Mouse (Mus musculus) kidney, postnatal 4 days (tissue): ENCODE results near the gene Ercc6l.
"Not testable (repeated sequence)": the region's sequence is repeated elsewhere in the genome, so short reads cannot be mapped to it uniquely, and the experiment has no call there.

ENCODE experiments used
- DNase-seq, 2 experiments: peaks; one replicate each; pipeline ENCODE4 v3.0.0; 2021; ENCODE audit warnings: mixed read lengths in 2 of 2

Ercc6l gene

DNA sequence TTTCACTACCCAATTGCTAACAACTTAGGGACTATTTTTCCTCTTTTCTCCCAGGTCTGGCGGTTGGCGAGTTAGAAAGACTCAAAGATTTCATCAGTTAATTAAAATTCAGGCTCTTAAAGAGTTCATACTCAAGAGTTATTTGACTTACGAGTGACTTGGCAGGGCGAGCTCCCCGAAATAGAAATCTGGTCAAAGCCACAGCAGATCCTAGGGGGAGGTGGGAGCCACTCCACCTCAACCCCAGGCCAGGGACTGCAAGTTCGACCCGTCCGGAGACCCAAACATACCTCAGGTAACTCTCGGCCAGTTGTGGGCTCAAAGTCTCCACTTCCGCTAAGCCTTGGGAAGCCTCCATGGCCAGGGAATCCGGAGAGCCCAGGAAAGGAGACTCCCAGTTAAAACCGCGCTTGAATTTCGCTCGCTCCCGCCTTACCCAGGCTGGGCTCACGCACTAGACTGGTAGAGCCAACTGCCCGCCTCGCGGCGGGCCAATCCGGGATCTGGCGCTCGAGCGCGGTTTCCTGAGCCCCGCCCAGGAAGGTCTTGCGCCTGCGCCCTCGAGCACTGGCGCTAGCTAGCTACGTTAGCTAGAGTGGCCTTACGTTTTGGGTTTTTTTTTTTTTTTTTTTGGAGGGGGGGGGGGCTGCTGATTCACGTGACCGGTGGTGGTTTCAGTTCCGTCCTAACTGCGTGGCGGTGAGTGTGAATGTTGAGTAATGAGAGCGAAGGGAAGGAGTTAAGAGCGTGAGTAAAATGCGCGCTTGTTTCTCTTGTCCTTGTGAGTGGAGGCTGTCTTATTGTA lies at the start of gene Ercc6l:
TSS of gene Ercc6l (minus strand) at position 474 of the 805 bp plus-strand sequence.
- peak; percentile 93 to 95 for DNase-seq

DNA sequence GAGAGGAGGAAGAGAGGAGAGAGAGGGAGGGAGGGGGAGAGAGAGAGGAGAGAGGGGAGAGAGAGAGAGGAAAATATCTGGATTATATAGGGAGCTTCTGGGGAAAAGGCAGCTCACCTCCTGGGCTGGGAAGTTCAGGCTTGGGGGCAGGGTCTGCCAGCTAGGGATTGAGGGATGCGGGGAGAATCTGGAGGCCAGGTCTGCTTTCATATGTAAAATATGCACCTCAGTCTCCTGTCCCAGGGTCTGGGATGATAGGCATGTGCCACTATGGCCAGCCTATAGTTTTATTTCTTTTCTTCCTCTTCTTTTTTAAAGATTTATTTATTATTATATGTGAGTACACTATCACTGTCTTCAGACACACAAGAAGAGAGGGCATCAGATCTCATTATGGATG lies 33.9 kb upstream of the Ercc6l start:
- DNase-seq = no peak

DNA sequence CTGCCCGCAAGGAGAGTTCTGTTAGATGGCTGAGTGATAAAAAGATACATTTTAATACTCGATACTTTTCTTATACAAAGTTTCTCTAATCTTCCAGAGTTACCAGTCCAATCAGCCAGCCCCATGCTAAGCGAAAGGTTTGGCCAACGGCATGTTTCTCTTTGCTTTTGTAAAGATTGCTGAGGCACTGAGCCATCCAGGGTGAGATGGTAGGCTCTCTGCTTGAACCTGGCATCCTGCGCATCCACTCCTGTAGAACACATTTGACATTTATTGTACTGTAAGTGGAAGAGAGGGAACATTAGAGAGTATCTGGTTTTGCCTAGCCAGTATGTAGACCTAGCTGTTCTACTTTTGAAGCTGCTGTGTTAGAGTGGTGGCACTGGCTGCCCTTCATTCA lies 32.7 kb upstream of the Ercc6l start:
- no peak for DNase-seq

DNA sequence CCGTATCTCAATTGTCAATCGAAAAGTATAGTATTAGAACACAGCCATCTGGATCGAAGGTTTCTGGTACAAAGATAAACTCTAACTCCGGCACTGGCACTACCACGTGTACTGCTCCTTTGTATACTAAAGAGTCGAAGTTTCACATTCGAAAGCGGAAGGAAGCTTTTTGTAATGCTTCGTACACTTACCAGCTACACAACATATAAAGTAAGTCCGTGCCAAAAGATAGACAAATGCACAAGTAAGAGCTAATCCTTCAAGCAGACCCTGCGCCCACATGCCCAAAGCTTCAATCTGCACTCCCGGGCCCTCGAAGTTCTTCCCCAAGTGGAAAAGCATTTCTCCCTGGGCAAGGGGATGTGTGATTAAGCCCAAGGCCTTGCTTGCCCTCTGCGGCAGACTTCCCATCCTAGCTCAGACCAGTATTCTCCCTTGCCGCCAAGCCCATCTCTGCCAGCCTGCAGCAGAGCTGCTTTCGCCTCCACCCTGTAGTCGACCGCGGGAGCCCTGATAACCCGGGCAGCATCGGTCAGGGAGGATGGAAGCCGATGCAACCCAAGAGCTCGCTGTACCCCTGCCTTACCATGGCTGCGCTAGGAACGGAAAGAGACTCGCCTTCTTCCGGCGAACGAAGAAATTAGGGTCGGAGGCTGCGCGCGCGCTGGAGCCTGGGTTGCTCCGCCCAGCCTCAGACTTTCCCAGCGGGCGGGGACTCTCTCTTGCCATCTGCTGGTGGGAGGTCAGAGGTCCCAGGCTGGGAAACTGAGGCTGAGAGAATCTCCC lies 32.0 kb upstream of the Ercc6l start, which contains the start of gene Rps4x:
TSS of gene Rps4x (minus strand) at position 683 of the 786 bp plus-strand sequence.
- DNase-seq = peak; percentile 84 to 91

DNA sequence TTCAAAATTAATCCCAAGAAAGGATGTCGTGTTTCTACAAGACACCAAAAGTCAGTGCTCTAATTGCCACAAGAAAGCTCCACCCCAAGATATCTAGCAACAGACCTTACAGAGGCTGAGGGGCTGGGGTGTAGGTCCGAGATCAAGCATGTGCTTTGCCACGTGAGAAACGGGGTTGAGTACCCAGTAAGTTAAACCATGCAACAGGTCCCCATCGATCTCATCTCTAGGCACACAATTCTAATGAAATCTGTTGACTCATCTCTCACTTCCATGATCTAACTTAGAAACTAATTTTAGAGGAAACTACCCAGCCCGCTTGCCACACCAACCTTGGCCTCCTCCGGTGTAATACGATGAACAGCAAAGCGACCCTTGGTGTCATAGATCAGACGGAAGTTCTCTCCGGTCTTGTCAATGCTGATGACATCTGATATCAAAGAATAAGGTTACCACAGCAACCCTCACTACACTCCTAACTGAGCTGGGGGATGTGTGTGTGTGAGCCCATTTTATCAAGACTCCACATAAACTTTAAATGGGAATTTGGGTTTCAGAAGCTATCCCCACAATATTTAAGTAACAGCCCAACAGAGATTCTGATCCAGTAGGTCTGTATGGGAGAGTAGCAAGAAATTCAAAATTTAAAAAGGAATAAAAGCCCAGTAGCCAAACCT lies 30.3 kb upstream of the Ercc6l start:
- no peak for DNase-seq

DNA sequence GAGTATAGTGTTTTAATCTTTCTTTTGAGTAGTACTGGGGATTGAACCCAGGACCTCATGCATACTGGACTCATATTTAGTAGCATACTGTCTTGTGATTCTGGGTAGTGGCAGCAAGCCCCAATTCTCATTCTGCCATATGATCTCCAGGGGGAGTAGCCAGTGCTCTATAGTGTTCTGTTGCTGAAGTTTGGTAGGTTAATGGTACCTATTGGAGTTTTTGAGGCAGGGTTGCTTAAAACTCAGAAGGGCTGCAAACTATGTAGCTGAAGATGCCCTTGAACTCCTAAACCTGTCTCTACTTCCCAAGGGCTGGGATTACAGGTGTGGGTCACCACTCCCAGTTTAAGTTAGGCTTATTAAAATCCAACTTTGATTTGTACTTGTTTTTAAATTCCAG lies 25.7 kb upstream of the Ercc6l start:
- no peak for DNase-seq

DNA sequence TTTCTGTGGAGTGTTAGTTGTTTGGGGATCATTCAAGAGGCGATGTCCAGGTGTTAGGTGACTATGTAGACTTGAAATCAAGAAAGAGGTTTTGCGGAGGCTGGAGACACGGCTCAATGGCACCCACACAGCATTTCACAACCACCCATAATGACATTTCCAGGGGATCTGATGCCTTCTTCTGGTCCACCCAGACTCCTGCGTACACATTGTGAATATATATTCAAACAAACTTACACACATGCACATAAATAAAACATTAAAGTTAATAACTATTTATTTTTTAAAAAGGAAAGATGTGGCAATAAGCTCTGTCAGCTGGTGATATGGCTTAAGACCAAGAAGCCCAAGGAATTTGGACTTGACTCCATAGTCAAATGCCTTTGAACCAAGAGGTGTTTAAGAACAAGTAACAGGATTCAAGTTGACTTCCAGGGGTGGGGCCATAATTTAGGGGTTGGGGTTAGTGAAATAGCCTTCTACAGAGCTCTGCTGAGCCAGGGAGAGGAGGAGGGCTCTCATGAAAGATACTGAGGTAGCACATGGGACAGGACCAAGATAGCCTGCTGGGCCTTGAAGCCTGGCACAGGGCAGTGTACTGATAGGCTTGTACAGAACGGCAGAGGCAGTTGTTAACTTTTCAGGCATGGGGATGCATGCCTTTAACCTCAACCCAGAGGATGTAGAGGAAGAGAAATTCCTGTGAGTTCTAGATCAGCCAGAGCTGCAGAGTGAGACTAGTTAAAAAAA lies 18.8 kb upstream of the Ercc6l start:
- no peak for DNase-seq

DNA sequence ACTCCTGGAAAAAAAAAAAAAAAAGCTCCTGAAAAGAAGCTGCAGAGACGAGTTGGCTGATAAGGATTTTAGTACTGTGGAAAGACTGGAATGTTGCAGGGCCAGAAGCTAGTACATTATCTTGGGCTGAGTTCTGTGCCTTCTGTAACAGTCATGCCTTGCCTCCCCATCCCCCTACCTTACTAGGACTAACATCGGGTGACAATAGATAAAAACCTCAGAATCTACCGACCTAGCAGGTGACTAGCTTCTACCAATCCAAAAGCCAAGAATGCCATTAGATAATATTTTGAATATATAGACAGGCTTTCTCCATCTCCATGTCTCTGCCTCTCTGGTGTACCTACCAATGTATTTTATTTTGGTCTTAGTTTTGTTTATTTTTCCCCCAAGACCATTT lies 14.0 kb upstream of the Ercc6l start:
- no peak for DNase-seq

DNA sequence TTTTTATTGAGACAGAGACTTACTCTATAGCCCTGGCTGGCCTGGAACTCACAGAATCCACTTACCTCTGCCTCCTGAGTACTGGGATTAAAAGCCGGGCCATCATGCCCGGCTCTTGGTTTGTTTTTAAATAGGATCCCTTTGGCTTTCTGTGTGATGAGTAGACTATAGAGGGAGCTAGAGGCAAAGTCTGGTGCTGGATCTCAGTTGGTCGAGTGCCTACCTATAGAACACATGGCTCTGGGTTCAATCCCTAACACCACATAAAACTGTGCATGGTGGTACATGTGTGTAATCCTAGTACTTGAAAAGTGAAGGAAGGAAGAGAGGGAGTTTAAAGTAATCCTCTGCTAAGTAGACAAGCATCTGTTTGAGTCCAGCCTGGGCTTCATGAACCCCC lies 13.2 kb upstream of the Ercc6l start:
- no peak for DNase-seq

DNA sequence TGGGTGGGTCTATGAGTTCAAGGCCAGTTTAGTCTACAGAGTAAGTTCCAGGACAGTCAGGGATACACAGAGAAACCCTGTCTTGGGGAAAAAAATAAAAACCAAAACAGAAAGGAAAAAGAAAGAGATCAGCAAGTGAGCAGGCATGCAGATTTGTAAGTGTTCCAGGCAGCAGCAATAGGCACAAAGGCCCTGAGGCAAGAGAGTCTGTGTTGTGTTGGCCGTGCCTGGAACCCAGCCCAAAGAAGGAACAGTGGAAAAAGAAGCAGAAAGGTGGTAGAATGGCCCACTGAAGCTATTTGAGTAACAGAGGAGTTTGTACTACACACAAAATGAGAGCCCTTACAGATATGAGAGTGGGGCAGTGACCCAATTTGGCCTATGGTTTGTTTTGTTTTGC lies 12.8 kb upstream of the Ercc6l start:
- DNase-seq = no peak

DNA sequence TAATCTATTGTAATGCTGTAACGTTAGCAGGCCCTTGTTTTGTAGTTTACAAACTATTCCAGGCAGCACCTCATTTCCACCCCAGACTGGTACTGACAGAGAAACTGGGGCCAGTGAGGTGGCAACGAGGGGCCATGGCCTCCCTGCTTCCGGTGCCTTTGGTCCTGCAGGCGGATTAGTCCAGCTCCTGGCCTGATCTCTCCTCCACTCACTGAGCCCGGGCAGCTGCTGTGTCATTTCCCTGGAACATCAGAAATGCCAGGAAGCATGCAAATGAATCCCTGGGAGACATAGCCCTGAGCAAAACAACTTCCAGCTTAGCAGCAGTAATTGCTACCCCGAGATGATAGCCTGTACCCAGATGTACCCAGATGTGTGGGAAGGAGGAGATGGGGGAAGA lies 10.1 kb upstream of the Ercc6l start:
- peak in 1 of 2 experiments; percentile 37 for DNase-seq

DNA sequence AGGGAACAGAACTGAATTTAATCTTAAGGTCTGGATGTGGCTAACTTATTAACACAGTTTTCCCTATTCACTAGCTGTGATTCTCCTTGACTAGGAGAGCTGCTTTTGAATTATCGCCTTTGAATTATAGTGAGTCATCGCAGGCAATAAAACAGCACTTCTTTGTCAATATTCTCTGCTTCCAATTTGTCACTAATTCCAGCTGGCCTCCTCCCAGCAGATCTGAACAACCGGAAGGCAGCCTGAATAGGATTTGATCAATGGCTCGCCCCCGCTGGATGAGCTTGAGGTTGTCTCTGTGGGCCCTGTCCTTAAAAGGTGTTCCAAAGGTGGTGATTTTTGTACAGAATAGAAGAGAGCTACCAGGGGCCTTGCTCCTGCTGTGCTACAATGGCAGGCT lies 9.6 kb upstream of the Ercc6l start:
- no peak for DNase-seq

DNA sequence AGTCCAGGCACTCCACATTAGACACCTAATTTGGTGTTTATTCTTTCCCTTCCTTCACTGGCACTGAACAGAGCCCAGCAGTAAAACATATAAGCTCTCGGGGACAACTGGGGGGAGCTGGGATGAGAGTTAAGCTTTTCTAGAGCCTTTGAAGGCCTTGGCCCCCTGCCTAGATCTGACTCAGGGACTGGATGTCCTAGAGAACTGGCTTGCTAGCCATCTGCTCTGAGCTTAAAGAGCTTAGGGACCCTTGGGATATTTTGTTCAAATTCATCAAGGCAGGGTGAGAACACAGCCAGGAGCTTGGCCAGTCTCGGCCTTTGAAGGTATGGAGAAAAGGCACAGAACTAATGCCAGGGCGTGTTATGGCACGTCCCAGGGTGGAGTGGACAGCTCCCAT lies 6.6 kb upstream of the Ercc6l start:
- no peak for DNase-seq

DNA sequence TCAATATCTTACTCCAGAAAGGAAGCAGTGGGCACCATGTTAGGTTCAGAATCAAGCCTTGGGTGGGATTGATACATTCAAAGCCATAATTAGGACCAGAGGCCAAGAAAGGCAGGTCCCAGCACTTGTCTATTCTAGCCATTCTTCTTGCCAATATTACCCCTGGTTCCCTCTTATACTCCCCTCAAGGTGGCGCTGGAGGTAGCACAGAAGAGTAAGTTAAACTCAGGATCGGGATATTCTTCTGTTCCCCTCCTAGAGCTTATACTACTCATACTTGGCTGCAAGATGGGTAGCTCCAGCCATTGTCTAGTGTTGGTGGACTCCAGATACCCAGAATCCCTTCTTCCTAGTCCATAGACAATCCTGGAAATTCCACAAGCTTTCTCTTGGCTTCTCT lies 6.2 kb upstream of the Ercc6l start:
- DNase-seq = no peak

DNA sequence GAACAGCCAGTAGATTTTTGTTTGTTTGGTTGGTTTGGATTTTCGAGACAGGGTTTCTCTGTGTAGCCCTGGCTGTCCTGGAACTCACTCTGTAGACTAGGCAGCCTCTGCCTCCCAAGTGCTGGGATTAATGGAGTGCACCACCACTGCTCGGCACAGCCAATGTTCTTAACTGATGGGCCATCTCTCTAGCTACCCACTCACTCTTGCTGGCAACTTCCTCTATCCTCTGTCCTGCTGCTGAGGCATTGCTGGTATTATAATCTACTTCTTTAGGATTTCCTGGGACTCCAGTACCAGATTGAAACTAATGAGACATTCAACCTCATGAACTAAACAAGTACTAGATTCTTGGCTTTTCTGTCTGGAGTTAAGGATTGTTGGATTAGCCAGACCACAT lies 3.6 kb upstream of the Ercc6l start:
- DNase-seq = no peak

DNA sequence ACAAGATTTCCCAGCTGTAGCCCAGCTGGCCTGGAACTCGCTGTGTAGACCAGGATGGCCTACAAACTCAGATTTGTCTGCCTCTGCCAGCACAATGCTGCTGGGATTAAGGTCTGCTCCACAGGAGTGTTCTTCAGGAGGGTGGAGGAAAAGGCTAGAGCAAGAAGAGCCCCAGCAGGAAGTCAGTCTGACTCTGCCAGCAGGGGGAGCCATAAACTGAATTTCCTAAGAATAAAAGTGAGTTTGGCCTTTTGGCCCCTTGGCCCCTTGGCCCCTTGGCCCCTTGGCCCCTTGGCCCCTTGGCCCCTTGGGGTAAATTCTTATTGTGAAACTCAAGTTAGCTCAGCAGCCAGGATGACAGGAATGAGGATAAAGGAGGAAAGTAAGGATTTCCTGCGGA lies 2.9 kb upstream of the Ercc6l start:
- peak; percentile 26 to 44 for DNase-seq

DNA sequence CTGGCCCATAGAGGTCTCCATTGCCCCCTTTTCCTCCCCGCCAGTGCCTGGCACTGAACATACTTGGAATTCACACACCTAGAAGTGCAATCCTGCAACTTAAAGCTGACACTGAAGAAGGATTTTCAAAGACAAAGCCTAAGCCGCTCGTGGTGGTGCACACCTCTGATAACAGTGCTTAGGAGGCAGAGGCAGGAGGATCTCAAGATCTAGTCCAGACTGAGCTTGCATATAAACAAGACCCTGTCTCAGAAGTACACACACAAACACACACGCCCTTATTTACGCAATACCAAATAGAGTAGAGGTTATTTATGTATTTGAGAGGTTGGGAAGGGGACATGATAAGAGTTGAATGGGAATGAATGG lies 516 bp upstream of the Ercc6l start:
- DNase-seq = no peak

DNA sequence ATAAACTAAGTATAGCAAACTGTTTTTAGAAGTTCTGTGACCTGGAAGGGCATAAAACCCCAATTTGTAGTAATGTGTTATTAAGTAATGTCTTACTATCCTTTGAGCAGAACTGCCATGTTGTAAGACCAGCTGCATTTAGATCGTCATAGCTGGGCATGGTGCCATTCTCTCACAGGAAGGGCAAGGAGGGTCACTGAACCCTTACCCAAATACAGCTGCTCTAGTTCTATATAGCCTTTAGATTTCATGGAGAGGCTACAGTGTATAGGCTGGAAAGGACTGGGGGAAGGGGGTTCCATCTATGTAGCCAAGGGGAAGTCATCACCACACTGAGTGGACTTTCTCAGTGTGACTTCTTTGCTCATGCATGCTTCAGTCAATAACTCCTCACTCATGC lies 15.7 kb downstream of the Ercc6l start:
- no peak for DNase-seq

DNA sequence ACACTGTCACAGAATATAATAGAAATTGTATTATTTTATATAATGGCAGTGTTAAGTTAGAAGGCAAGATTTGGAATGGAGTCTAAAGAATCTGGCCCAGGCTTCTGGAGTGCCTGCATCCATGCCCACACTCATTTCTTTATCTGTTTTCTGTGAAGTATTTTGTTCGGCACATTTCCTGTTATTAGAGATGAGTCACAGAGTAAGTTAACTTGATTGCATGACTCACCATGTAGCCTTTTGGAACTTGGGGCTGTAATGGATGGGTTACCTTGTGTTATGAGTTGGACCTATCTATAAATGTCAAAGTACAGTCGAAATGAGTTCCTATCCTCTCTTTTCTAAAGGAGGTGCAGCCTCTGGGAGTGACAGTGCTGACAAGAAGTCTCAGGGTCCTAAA lies 35.6 kb downstream of the Ercc6l start:
- no peak for DNase-seq

DNA sequence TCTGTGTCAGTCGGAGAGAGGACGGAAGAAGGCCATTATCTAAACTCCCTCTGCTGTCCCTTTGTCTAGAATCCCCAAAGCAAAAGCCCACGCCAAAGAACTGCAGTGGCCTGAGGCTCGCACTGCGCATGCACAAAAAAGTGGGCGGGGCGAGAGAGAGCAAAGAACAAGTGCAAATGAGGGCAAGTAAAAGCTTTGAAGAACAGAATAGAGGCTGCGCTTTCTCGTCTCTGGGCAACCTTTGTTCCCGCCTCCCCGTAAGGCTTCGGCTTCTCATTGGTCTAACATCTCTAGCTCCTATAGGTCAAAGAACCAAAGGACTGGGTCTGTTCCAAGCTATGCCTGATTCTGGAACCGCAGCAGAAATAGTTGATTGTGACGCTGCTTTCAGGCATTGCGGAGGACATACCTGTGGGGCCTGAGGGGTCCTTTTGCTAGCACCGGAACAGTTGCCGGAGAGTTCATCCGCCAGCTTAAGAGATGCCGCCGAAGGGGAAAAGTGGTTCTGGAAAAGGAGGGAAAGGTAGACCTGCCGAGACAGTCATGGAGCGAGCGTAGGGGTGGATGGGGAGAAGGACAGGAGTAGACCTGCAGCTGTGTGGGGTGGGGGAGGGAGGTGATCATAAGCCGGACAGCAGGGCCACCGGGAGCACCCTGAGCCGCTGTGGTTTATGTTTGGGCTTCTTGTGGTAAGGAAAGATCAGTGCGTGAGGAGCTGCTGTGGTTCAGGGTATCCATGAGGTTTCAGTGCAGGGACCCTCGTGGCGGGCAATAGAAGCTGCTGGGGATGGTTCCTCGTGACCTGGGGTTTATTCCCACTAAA lies 37.6 kb downstream of the Ercc6l start, which contains the start of gene Pin4:
TSS of gene Pin4 (plus strand) at position 406 of the 823 bp plus-strand sequence.
- DNase-seq = peak; percentile 95 to 96

DNA sequence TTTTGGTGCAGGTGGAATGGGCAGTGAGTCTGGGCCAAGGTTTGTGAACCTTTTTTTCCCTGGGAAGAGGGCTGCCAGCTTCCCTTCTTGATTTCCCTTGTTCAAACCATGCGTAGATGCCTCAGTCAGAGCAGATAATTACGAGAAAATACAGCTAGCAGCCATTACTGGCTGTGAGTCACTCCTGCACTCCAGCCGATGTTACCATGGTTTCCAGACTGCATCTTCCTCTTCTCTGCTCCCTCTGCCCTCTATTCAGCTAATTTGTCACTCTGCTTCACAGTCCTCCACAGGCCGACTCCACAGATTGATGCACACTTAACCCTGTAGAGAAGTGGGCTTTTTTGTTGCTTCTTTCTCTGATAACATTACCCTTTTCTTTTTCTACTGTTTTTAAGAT lies 41.2 kb downstream of the Ercc6l start:
- no peak for DNase-seq

DNA sequence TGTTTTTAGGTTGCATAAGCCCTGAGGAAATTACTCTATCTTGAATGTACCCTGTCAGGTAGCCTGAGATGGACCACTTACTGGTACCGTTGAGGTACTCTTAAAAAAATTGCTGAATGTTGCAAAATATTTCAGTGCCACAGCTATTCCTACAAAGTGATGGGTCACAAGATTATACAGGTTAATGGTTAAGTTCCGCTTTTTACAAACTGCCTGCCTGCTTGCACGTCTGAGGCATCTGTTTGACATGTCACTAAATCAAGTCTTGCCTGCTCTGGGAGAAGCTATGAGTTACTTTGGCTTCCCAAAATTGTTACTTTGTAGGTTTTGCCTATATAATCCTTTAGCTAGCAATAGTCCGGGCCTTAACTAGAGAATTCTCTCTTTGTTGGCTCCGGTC lies 47.5 kb downstream of the Ercc6l start:
- not testable (repeated sequence) for DNase-seq
